Mouse (Mus musculus): ENCODE measurements around the gene Slu7.

Slu7 gene

GRCm38 (mm10) chr11:43484057-43484456 lies 50.5 kb downstream of the Slu7 start:
- DNase-seq (ENCODE audit: low read depth, low spot score) = no peak

- no peak for DNase-seq (ENCODE audit: low read depth, low spot score)
These were observed 51.1 kb downstream of the Slu7 start for GRCm38 (mm10) chr11:43484652-43485051.

- no peak for DNase-seq (ENCODE audit: low read depth, low spot score)
These were observed 52.3 kb downstream of the Slu7 start for GRCm38 (mm10) chr11:43485855-43486254.

GRCm38 (mm10) chr11:43492663-43493062 lies 59.1 kb downstream of the Slu7 start:
- peak; percentile 84 for DNase-seq (ENCODE audit: low read depth, low spot score)

GRCm38 (mm10) chr11:43493815-43494409 lies 60.4 kb downstream of the Slu7 start:
- DNase-seq (ENCODE audit: low read depth, low spot score) = peak; percentile 84

GRCm38 (mm10) chr11:43495037-43495436 lies 61.5 kb downstream of the Slu7 start:
- no peak for DNase-seq (ENCODE audit: low read depth, low spot score)

GRCm38 (mm10) chr11:43495532-43495931 lies 62.0 kb downstream of the Slu7 start:
- no peak for DNase-seq (ENCODE audit: low read depth, low spot score)
